Mouse (Mus musculus) midbrain, embryonic 15.5 days (tissue): ENCODE measurements around the gene Rrn3. TPM values are rescaled to one million over a fixed set of nuclear protein-coding genes. Genes with fewer than 3 reads are reported as not detected.
A peak's percentile ranks its signal among the peaks of the same experiment; 100 is the strongest.

Experiments used
- ATAC-seq: fragments of 200-750 bp; cut with Nextera tagmentation; replicated peaks from 2 replicates; pipeline ENCODE4 v1.8.0; 2017; ENCODE audit warnings: moderate TSS enrichment
- H3K27ac ChIP-seq: fragments of 300-500 bp; sonication (generic); 2 replicates; pipeline ENCODE4 v1.5.1; 2015; ENCODE audit warnings: mild to moderate bottlenecking, inconsistent platforms
- H3K27me3 ChIP-seq: fragments of 300-500 bp; sonication (generic); replicated peaks from 2 replicates; pipeline ENCODE4 v1.6.1; 2015; ENCODE audit warnings: inconsistent platforms
- H3K36me3 ChIP-seq: fragments of 300-500 bp; sonication (generic); replicated peaks from 2 replicates; pipeline ENCODE4 v1.6.1; 2015; ENCODE audit warnings: inconsistent platforms
- H3K4me1 ChIP-seq: fragments of 300-500 bp; sonication (generic); 2 replicates; pipeline ENCODE4 v1.6.1; 2015; ENCODE audit warnings: inconsistent platforms
- H3K4me2 ChIP-seq: fragments of 300-500 bp; sonication (generic); 2 replicates; pipeline ENCODE4 v1.6.1; 2015; ENCODE audit warnings: inconsistent platforms, mild to moderate bottlenecking, moderate library complexity
- H3K4me3 ChIP-seq: fragments of 300-500 bp; sonication (generic); 2 replicates; pipeline ENCODE4 v1.5.1; 2015; ENCODE audit warnings: mild to moderate bottlenecking, inconsistent platforms
- H3K9ac ChIP-seq: fragments of 300-500 bp; sonication (generic); 2 replicates; pipeline ENCODE4 v1.6.1; 2015; ENCODE audit warnings: mild to moderate bottlenecking, inconsistent platforms
- H3K9me3 ChIP-seq: fragments of 300-500 bp; sonication (generic); 2 replicates; pipeline ENCODE4 v1.6.1; 2016; ENCODE audit warnings: inconsistent platforms
- WGBS: fragments of 180-500 bp; shearing (Covaris S2); methylation state at CpG from one replicate; pipeline ENCODE4 v1.1.7; 2015; ENCODE audit warnings: mixed read lengths; 5-methylcytosine and 5-hydroxymethylcytosine counted together
- polyA plus RNA-seq: library from polyadenylated mRNA; unstranded; fragments of >200 nt; fragmentation: Nextera tagmentation; extraction: Ambion mirVana; gene quantifications from 2 replicates; pipeline ENCODE4 v1.2.1, GENCODE M21; 2015

The Rrn3 gene
- polyA plus RNA-seq, 1 experiment from 2014 or later, result 103 TPM

GRCm38 (mm10) chr16:13801231-13801630 is 20.7 kb downstream of the Rrn3 start:
- H3K27ac ChIP-seq, result no peak overlapping the region
- no peak overlapping the region for H3K4me3 ChIP-seq
- H3K27me3 ChIP-seq, result no peaks in the 10 kb centered on the region
- H3K9ac ChIP-seq, result no peak overlapping the region
- ATAC-seq, result no peak
- WGBS, result 94% methylated on average over 4 of the region's 4 CpGs
- no peaks in the 10 kb centered on the region for H3K4me1 ChIP-seq
- no peak overlapping the region for H3K4me2 ChIP-seq
- H3K36me3 ChIP-seq, result peaks cover 61% of the 10 kb centered on the region
- no peaks in the 10 kb centered on the region for H3K9me3 ChIP-seq

GRCm38 (mm10) chr16:13804666-13805065 is 24.2 kb downstream of the Rrn3 start:
- Histone ChIP-seq H3K4me3 (no peak overlapping the region), H3K4me2 (no peak overlapping the region), H3K4me1 (no peaks in the 10 kb centered on the region), H3K27ac (no peak overlapping the region), H3K9ac (no peak overlapping the region), H3K36me3 (peaks cover 63% of the 10 kb centered on the region), H3K27me3 (no peaks in the 10 kb centered on the region), H3K9me3 (no peaks in the 10 kb centered on the region)
- WGBS, result 88% methylated on average over 5 of the region's 5 CpGs
- ATAC-seq, result no peak

- no peak overlapping the region for H3K4me2 ChIP-seq
- H3K9ac ChIP-seq, result no peak overlapping the region
- H3K27me3 ChIP-seq, result no peaks in the 10 kb centered on the region
- WGBS, result 99% methylated on average over 4 of the region's 4 CpGs
- no peaks in the 10 kb centered on the region for H3K9me3 ChIP-seq
- H3K27ac ChIP-seq, result no peak overlapping the region
- peaks cover 71% of the 10 kb centered on the region for H3K36me3 ChIP-seq
- ATAC-seq, result no peak
- H3K4me3 ChIP-seq, result no peak overlapping the region
- H3K4me1 ChIP-seq, result no peaks in the 10 kb centered on the region
These were observed 27.1 kb downstream of the Rrn3 start for GRCm38 (mm10) chr16:13807616-13808015.

GRCm38 (mm10) chr16:13808410-13808809 is 27.9 kb downstream of the Rrn3 start:
- no peaks in the 10 kb centered on the region for H3K4me1 ChIP-seq
- ATAC-seq, result no peak
- no peaks in the 10 kb centered on the region for H3K27me3 ChIP-seq
- H3K4me2 ChIP-seq, result no peak overlapping the region
- no peak overlapping the region for H3K4me3 ChIP-seq
- peaks cover 75% of the 10 kb centered on the region for H3K36me3 ChIP-seq
- no peaks in the 10 kb centered on the region for H3K9me3 ChIP-seq
- 94% methylated on average over 7 of the region's 7 CpGs for WGBS
- H3K27ac ChIP-seq, result no peak overlapping the region
- no peak overlapping the region for H3K9ac ChIP-seq

GRCm38 (mm10) chr16:13812152-13812551 is 31.6 kb downstream of the Rrn3 start:
- no peak overlapping the region for H3K9ac ChIP-seq
- peaks cover 71% of the 10 kb centered on the region for H3K36me3 ChIP-seq
- H3K4me1 ChIP-seq, result no peaks in the 10 kb centered on the region
- H3K27ac ChIP-seq, result no peak overlapping the region
- no peak overlapping the region for H3K4me2 ChIP-seq
- 93% methylated on average over 6 of the region's 6 CpGs for WGBS
- no peak overlapping the region for H3K4me3 ChIP-seq
- H3K27me3 ChIP-seq, result no peaks in the 10 kb centered on the region
- ATAC-seq, result no peak
- no peaks in the 10 kb centered on the region for H3K9me3 ChIP-seq

- no peak overlapping the region for H3K9ac ChIP-seq
- no peak overlapping the region for H3K4me3 ChIP-seq
- H3K4me2 ChIP-seq, result no peak overlapping the region
- H3K9me3 ChIP-seq, result no peaks in the 10 kb centered on the region
- 98% methylated on average over 3 of the region's 3 CpGs for WGBS
- H3K4me1 ChIP-seq, result peaks cover 3% of the 10 kb centered on the region
- no peak for ATAC-seq
- no peaks in the 10 kb centered on the region for H3K27me3 ChIP-seq
- peaks cover 63% of the 10 kb centered on the region for H3K36me3 ChIP-seq
- H3K27ac ChIP-seq, result no peak overlapping the region
These were observed 32.7 kb downstream of the Rrn3 start for GRCm38 (mm10) chr16:13813200-13813599.

GRCm38 (mm10) chr16:13818560-13819393 is 38.3 kb downstream of the Rrn3 start, which contains the start of gene Ntan1:
Ntan1 (plus strand) TSS chr16:13818845.
- Histone ChIP-seq H3K9me3 (no peaks in the 10 kb centered on the region), H3K4me3 (peak within 1 kb of the TSS; percentile 83), H3K36me3 (peaks cover 14% of the 10 kb centered on the region), H3K4me2 (peak within 1 kb of the TSS; percentile 72), H3K27me3 (no peaks in the 10 kb centered on the region), H3K27ac (peak within 1 kb of the TSS; percentile 96), H3K9ac (peak within 1 kb of the TSS; percentile 79), H3K4me1 (peaks cover 21% of the 10 kb centered on the region)
- 1% methylated on average over 58 of the region's 58 CpGs for WGBS
- peak; percentile 97 for ATAC-seq

- Histone ChIP-seq H3K27ac (peak overlapping the region; percentile 96), H3K27me3 (no peaks in the 10 kb centered on the region), H3K36me3 (peaks cover 10% of the 10 kb centered on the region), H3K9me3 (no peaks in the 10 kb centered on the region), H3K4me3 (peak overlapping the region; percentile 83), H3K4me1 (peaks cover 21% of the 10 kb centered on the region), H3K9ac (peak overlapping the region; percentile 79), H3K4me2 (peak overlapping the region; percentile 72)
- no peak; the same call in 1 of the 2 replicates for ATAC-seq
- under 1% methylated on average over 33 of the region's 36 CpGs for WGBS
These were observed 38.9 kb downstream of the Rrn3 start for GRCm38 (mm10) chr16:13819394-13819743.

- Histone ChIP-seq H3K4me2 (peak overlapping the region; percentile 72), H3K36me3 (peaks cover 5% of the 10 kb centered on the region; the same call in 1 of the 2 replicates), H3K4me3 (peak overlapping the region; percentile 83), H3K27ac (peak overlapping the region; percentile 96), H3K9ac (peak overlapping the region; percentile 79), H3K4me1 (peaks cover 21% of the 10 kb centered on the region), H3K27me3 (no peaks in the 10 kb centered on the region), H3K9me3 (no peaks in the 10 kb centered on the region)
- WGBS, result 36% methylated on average over 12 of the region's 12 CpGs
- peak; percentile 2 for ATAC-seq
These were observed 39.4 kb downstream of the Rrn3 start for GRCm38 (mm10) chr16:13819806-13820500.

- 96% methylated on average over 5 of the region's 5 CpGs for WGBS
- Histone ChIP-seq H3K4me2 (peak overlapping the region; percentile 72; the same call in 1 of the 2 replicates), H3K4me3 (no peak overlapping the region)
These were observed 40.3 kb downstream of the Rrn3 start for GRCm38 (mm10) chr16:13820771-13821170.

GRCm38 (mm10) chr16:13825781-13826490 is 45.4 kb downstream of the Rrn3 start:
- peaks cover 34% of the 10 kb centered on the region for H3K36me3 ChIP-seq
- no peak overlapping the region for H3K4me3 ChIP-seq
- H3K4me1 ChIP-seq, result peaks cover under 1% of the 10 kb centered on the region
- H3K9ac ChIP-seq, result no peak overlapping the region
- H3K27ac ChIP-seq, result no peak overlapping the region
- H3K4me2 ChIP-seq, result no peak overlapping the region
- WGBS, result 89% methylated on average over 7 of the region's 7 CpGs
- no peaks in the 10 kb centered on the region for H3K9me3 ChIP-seq
- ATAC-seq, result no peak
- H3K27me3 ChIP-seq, result no peaks in the 10 kb centered on the region

More at GRCm38 (mm10) chr16:13820771-13821170, 40.3 kb downstream of the Rrn3 start:
- peaks cover 3% of the 10 kb centered on the region; the same call in 1 of the 2 replicates for H3K36me3 ChIP-seq
- no peaks in the 10 kb centered on the region for H3K9me3 ChIP-seq
- no peak for ATAC-seq
- H3K9ac ChIP-seq, result no peak overlapping the region
- peaks cover 21% of the 10 kb centered on the region for H3K4me1 ChIP-seq
- H3K27me3 ChIP-seq, result no peaks in the 10 kb centered on the region
- H3K27ac ChIP-seq, result no peak overlapping the region

- Histone ChIP-seq H3K4me3 (no peak overlapping the region), H3K4me2 (no peak overlapping the region), H3K4me1 (no peaks in the 10 kb centered on the region; the same call in 1 of the 2 replicates), H3K9me3 (no peaks in the 10 kb centered on the region), H3K9ac (no peak overlapping the region), H3K27me3 (no peaks in the 10 kb centered on the region), H3K36me3 (peaks cover 37% of the 10 kb centered on the region), H3K27ac (no peak overlapping the region)
- 88% methylated on average over 4 of the region's 4 CpGs for WGBS
- ATAC-seq, result no peak
These were observed 46.0 kb downstream of the Rrn3 start for GRCm38 (mm10) chr16:13826511-13826910.
